Mouse (Mus musculus): ENCODE measurements at regions not wholly inside any gene's neighbourhood (a gene's known extent, or its start where the extent isn't known, plus 50 kb on each side); places are given as distances from the start of the nearest gene placed in this dataset.
"Not testable (repeated sequence)": the region's sequence is repeated elsewhere in the genome, so short reads cannot be mapped to it uniquely, and the experiment has no call there.

DNA sequence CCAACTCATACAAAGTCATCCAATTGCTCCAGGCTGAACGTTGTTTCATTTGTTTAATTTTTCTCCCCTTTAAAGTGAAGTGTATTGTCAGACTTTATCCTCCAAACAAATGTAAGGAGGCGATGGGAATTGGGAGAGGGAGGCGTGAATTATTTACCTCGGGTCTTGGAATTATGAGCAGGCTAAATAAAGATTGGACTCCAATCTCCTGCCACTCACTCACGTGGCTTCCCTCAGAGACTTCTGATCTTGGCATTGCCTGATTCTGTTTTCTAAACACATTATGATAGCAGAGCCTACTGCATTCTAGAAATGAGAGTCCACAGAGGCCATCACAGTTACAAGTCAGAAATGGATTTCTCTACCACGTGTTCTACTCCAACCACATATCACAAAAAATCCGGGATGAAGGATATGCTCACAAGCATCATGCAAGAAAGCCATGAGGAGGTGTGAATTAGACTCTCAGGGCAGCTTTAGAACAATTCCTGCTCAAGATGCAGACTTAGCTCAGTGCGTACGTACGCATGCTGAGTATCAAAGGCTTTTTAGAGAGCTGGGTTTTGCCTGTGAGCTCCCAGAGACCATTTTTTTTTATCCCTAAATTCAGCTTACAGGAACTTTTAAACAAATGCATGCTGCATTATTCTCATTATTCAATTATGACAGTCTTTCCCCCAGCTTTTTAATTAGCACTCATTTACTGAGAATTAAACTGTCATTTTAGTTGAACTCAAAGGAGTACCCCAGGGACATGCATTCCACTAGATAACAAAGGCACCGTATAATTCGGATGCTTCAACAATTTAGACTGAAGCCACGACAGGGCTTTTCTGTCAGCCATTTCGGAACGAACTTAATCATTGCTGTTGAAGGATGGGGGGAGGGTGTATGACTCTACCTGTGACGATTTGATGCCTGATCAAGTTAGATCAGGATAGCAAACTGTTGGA lies 269.2 kb upstream of the Ubash3b start:
- Histone ChIP-seq H3K27ac (no peak overlapping the region), H3K4me3 (no peak overlapping the region)
- no peak for TF ChIP-seq CTCF (IDR thresholded peaks at IDR 0.05)
- intact Hi-C loops (cut with DNase I) = no loop called here
- no peak for DNase-seq (ENCODE audit: extremely low spot score in 1 of 2, low spot score in 2 of 2)

DNA sequence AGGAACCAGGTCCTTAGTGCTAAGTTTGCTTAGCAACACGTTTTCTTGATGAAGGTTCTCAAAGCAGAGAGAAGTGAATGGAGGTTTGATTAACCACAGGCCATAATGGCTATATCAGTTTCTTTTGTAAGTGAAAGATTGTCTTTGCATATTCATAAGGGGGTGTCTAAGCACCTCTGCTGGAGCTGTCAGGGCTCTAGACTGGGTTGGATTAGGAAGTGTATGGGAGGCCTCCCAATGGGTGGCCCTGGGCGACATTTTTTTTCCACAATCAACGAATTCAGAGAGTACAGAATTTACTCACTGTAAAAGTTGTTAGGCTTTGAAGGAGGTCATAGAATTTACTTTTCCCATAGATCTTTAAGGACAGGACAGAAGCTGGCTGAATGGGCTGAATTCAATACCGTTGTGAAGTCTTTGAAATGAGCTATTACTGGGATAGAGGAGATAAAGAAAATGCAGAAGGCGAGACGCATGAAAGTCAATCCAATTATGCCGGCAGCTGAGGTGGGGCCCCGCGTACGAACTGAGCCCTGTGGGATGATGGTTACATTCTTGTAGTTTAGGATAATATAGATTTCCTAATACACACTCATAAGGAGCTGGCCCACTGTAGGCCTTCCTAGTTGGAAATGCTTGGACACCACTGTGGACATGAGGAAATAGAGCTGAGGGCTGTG lies 268.4 kb upstream of the Ubash3b start:
- no peak overlapping the region for H3K27ac ChIP-seq

DNA sequence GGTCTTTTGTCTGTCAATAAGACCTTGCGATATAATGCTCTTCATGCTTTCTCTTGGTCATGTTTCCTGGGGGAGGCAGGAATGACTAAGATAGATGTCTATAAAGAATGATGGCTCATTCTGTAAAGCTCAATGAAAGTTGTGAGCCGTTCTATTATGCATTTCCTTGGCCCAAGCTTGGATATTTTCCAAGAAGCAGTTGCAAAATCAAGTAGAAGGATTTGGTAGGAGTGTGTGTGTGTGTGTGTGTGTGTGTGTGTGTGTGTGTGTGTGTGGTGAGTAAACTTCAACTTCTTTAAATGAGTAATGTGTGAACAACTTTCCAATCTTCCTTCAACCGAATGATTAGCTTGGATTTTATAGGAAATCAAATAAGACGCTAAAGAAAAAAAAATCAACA lies 267.7 kb upstream of the Ubash3b start:
- DNase-seq (ENCODE audit: extremely low spot score in 1 of 2, low spot score in 2 of 2) = no peak
- TF ChIP-seq CTCF (IDR thresholded peaks at IDR 0.05) = no peak
- Histone ChIP-seq H3K4me3 (no peak overlapping the region), H3K27ac (no peak overlapping the region)
- intact Hi-C loops (cut with DNase I) = no loop called here

More for the DNA sequence above, 268.4 kb upstream of the Ubash3b start:
- intact Hi-C loops (cut with DNase I) = no loop called here
- no peak overlapping the region for H3K4me3 ChIP-seq
- no peak for TF ChIP-seq CTCF (IDR thresholded peaks at IDR 0.05)
- no peak for DNase-seq (ENCODE audit: extremely low spot score in 1 of 2, low spot score in 2 of 2)

DNA sequence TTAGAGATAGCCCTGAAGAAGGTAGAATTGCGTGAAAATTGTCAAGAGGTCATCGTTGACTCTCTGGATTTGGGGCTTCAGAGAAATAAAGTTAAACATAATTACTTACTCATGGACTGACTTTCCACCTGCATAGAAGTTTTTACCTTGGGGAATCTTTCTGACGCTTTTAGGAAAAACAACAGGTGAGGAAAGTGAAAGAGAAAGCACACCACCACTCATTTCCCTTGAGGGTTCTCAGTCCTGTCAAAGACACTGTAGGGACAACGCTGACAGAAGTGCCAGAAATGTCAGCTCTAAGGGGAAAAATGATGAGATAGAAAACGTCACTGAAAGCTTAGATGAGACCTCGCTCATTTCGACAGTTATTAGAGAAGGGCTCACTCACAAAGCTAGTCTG lies 265.2 kb upstream of the Ubash3b start:
- intact Hi-C loops (cut with DNase I) = no loop called here
- no peak overlapping the region for H3K27ac ChIP-seq
- DNase-seq (ENCODE audit: extremely low spot score in 1 of 2, low spot score in 2 of 2) = no peak
- no peak for TF ChIP-seq CTCF (IDR thresholded peaks at IDR 0.05)
- H3K4me3 ChIP-seq = no peak overlapping the region

DNA sequence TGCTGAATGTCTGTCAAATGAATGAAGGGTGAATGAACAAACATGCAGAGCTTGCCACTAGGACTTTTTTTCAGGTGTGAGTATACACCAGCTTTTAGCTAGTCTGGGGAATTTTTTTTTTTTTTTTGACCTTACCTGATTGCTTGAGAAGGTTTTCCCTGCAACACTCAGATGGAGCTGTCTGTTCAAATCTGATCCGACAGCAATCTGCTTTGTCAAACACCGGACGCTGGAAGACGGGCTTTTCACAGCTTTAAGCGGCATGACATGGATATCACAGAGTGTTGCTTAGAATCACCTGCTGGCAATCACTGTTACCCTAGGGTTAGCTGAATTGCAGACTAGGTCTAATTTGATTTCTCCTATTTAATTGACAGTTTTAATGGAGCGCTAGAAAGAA lies 263.7 kb upstream of the Ubash3b start:
- H3K27ac ChIP-seq = no peak overlapping the region
- DNase-seq (ENCODE audit: extremely low spot score in 1 of 2, low spot score in 2 of 2) = no peak
- no peak overlapping the region for H3K4me3 ChIP-seq
- intact Hi-C loops (cut with DNase I) = no loop called here
- no peak for TF ChIP-seq CTCF (IDR thresholded peaks at IDR 0.05)

DNA sequence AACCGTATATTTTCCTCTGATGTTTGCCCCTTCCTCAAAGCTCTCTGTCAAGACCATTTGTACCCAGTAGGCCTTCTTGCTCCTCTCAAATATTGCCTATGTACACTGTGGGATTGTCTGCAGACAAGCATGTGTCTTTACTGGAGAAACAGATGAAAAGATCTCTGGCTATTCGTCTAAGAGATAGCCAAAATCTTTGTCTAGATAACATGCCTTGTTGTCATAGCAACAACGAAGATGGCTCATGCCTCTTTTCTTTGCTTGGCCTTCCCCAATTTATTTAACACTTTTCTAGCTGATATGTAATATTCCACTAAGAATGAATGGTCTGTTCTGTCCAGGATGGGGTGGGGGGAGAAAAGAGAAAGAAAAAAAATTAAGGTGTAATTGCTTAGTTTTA lies 252.3 kb upstream of the Ubash3b start:
- no peak overlapping the region for H3K27ac ChIP-seq
- no peak for TF ChIP-seq CTCF (IDR thresholded peaks at IDR 0.05)
- intact Hi-C loops (cut with DNase I) = no loop called here
- DNase-seq (ENCODE audit: extremely low spot score in 1 of 2, low spot score in 2 of 2) = no peak
- H3K4me3 ChIP-seq = no peak overlapping the region

DNA sequence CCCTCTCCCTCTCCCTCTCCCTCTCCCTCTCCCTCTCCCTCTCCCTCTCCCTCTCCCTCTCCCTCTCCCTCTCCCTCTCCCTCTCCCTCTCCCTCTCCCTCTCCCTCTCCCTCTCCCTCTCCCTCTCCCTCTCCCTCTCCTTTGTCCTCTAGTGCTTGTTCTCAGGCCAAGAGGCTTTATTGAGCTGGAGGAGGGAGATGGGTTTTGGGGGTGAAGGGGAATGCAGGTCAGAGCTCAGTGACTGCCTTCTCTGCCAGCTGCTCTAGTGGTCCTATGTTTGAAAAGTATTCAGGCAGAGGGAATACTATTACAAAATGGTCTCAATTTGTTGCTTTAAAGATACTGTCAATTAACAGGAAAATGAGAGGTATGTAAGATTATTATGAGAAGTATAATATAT lies 251.6 kb upstream of the Ubash3b start:
- H3K27ac ChIP-seq; H3K4me3 ChIP-seq; DNase-seq (ENCODE audit: extremely low spot score in 1 of 2, low spot score in 2 of 2); intact Hi-C loops (cut with DNase I): not testable (repeated sequence)

DNA sequence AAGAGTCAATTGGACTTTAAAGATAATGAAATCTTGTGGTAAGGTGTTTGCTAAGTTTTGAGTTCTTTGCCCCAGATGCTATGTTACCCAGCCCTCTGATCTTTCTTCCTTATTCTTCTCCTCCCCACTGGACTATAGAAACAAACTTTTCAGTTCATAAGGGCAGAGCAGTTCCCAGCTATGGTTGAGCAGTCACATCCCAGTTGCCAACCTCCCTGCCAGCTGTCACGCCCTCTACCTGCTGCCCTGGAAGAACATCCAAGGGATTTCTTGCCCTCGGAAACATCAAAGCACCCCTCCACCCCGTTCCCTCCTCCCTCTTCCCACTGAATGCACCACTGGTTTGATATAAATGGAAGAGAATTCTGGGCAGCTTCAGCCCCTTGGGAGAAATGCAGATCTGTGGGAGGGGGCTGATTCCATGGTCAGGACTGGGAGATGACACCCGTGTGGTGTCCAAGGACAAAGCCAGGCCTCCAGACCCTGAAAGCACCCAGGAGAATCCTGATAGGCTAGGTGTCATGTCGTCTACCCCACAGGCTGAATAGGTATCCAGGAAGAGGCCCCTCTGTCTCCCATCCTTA lies 250.8 kb upstream of the Ubash3b start:
- intact Hi-C loops (cut with DNase I) = no loop called here
- no peak overlapping the region for H3K27ac ChIP-seq
- DNase-seq (ENCODE audit: extremely low spot score in 1 of 2, low spot score in 2 of 2) = no peak
- no peak for TF ChIP-seq CTCF (IDR thresholded peaks at IDR 0.05)
- H3K4me3 ChIP-seq = no peak overlapping the region

DNA sequence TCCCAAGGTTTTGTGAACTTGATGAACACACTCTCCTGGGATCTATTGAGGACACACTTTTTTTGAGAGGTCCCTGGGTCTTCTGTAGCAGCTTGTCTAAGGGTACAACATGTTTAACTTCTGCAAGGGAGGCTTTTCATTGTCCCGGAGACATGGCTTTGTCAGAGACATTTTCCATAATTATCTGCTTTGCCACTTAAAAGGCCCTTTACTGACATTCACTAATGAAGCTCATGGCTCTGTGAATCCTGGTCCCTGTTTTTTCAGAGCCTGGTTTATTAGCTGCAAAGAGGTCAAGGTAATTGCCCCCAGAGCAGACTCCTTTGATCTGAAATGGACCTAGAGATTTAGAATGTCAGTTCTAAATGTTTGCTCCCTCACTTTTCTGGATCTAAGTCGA lies 246.8 kb upstream of the Ubash3b start:
- no peak overlapping the region for H3K27ac ChIP-seq
- intact Hi-C loops (cut with DNase I) = no loop called here
- H3K4me3 ChIP-seq = no peak overlapping the region
- no peak for DNase-seq (ENCODE audit: extremely low spot score in 1 of 2, low spot score in 2 of 2)
- no peak for TF ChIP-seq CTCF (IDR thresholded peaks at IDR 0.05)

DNA sequence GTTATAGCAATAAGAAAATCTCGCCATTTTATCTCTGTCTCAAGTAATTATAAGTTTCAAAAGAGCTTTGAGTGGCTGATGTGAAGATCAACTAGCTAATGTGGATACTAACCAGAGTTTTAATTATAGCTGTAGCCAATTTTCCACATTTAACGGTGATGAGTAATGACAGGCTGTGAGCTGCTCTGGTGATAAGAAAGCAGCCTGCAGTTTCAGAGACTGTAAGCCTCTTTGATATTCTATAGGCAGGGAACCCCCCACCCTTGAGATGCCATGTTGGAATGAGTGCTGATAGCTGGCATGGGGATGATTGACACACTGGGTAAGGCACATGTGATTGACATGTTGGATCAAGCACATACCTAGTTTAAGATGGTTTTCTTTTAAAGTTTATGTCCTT lies 245.6 kb upstream of the Ubash3b start:
- no peak overlapping the region for H3K27ac ChIP-seq
- no peak for TF ChIP-seq CTCF (IDR thresholded peaks at IDR 0.05)
- DNase-seq (ENCODE audit: extremely low spot score in 1 of 2, low spot score in 2 of 2) = no peak
- intact Hi-C loops (cut with DNase I) = no loop called here
- H3K4me3 ChIP-seq = no peak overlapping the region

DNA sequence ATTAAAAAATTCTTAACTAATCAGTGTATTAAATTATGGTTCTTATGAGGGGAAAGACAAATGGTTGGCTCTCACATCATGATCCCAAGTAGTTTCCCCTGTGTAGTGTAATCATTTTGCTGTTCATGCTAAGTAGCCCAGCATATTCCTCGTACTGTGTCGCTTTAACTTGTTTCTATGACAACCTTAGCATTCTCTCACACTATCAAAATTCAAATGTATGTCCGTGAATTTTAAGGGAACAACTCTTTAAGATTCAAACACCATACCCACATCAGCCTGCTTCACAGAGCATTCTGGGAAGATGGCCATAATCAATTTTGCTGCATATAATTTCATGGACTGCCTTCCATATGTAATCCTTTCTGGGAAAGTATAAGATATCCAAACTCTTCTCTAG lies 241.4 kb upstream of the Ubash3b start:
- Histone ChIP-seq H3K27ac (no peak overlapping the region), H3K4me3 (no peak overlapping the region)
- no peak for DNase-seq (ENCODE audit: extremely low spot score in 1 of 2, low spot score in 2 of 2)
- no peak for TF ChIP-seq CTCF (IDR thresholded peaks at IDR 0.05)
- intact Hi-C loops (cut with DNase I) = no loop called here

DNA sequence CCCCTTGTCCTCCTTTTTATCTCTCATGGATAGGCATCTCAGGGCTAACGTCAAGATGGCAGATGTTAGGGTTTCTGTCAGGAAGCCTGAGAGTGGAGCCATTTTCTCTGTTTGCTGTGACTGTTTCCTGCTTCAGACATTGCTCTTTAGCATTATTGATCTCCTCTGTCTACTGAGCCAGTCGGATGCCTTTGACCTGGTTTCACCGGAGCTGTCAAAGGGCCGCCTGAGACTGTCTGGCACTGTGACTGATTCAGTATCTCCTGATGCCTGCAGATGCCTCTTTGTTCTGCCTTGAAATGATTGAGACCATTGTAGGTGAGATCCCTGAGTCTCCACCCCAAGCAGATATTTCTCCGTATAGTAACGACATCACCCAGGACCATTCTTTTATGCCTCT lies 239.5 kb upstream of the Ubash3b start:
- H3K4me3 ChIP-seq = no peak overlapping the region
- TF ChIP-seq CTCF (IDR thresholded peaks at IDR 0.05) = no peak
- intact Hi-C loops (cut with DNase I) = no loop called here
- no peak overlapping the region for H3K27ac ChIP-seq
- no peak for DNase-seq (ENCODE audit: extremely low spot score in 1 of 2, low spot score in 2 of 2)

Data from left cerebral cortex, adult 2 months (tissue).